17 mouse cellular contexts compared by ENCODE assay signal in the genomic region with DNA sequence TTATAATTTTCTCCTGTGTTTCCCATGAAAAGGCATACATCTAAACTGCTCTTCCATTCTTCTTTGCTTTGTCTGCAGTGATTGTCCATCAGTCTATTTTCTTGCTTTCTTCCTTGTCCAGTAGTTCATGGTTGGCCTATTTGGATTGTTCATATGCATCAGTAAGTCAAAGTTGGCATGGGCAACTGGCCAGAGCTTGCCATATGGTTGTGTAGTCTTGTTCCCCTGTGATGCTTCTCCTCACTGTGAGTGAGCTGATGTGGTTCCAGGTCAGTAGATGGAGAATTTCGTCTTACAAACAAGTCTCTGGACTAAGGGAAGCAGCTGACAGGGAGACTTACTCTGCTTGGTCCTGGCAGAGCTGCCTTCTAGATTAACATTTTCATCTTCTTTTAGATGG.
DNase-seq lines count a peak whose midpoint lies in the region; TF ChIP-seq lines count a peak whose summit lies in the region.
"Had no signal": no experiment of that assay in that cellular context is flagged by ENCODE, and none has a peak within 500 bp of the region (broad histone marks: within the 10 kb centered on the region; RNA-seq: fewer than 3 reads in every experiment).

No protein-coding gene starts in this region.

- H3K27ac ChIP-seq in cerebellum, adult 2 months (ENCODE audit: insufficient read depth, low read length) = no peak overlapping the region
- H3K27ac ChIP-seq: embryonic facial prominence, embryonic 13.5 days; forebrain, embryonic 13.5 days; gastrocnemius, adult 2 months; hindbrain, embryonic 10.5 days; hindbrain, embryonic 15.5 days had no signal

- no peak for TF ChIP-seq POLR2A in cerebellum, adult 2 months (IDR thresholded peaks at IDR 0.05; ENCODE audit: borderline replicate concordance, insufficient read depth, low read length)

- no peaks in the 10 kb centered on the region for H3K27me3 ChIP-seq in cerebellum, adult 2 months (ENCODE audit: control insufficient read depth, insufficient read depth, low read length)
- H3K27me3 ChIP-seq: embryonic facial prominence, embryonic 13.5 days; forebrain, embryonic 13.5 days; heart, embryonic 12.5 days; hindbrain, embryonic 15.5 days had no signal

- no peak overlapping the region for H3K4me3 ChIP-seq in cerebellum, adult 2 months (replicated peaks; ENCODE audit: insufficient read depth, low read depth, low read length)
- H3K4me3 ChIP-seq: embryonic facial prominence, embryonic 13.5 days; forebrain, embryonic 13.5 days; gastrocnemius, adult 2 months; heart, embryonic 12.5 days; hindbrain, embryonic 10.5 days; hindbrain, embryonic 15.5 days had no signal

- no peak for TF ChIP-seq CTCF in cerebellum, adult 2 months (IDR thresholded peaks at IDR 0.05; ENCODE audit: borderline replicate concordance, insufficient read depth, low read depth, low read length)

- WGBS in cerebellum, adult 2 months = 3% methylated on average over 1 of the region's 1 CpGs

- DNase-seq in retina, postnatal 1 day = peak; percentile 3
- no peak for DNase-seq in retina, embryonic 14.5 days (ENCODE audit: low spot score)
- peak; percentile 20 to 41 for DNase-seq in cerebellum, adult 2 months
- peak; percentile 52 to 67 for DNase-seq in cerebellum, postnatal 10 days
- DNase-seq in thymus, postnatal 10 days (ENCODE audit: low spot score in 2 of 2) = no peak
- no peak for DNase-seq in urinary bladder, postnatal 14 days (ENCODE audit: low spot score)
- no peak for DNase-seq in embryo, embryonic 9.5 days (ENCODE audit: extremely low spot score)
- DNase-seq: adrenal gland, adult 8-10 months; forebrain, postnatal 0 days; gastrocnemius, adult 2 months; gastrocnemius, postnatal 25 days; kidney, adult 8-10 months had no signal

- H3K4me1 ChIP-seq in cerebellum, adult 2 months (ENCODE audit: control insufficient read depth, insufficient read depth, low read length) = no peaks in the 10 kb centered on the region
- H3K4me1 ChIP-seq: embryonic facial prominence, embryonic 13.5 days; forebrain, embryonic 13.5 days; heart, embryonic 12.5 days; hindbrain, embryonic 10.5 days; hindbrain, embryonic 15.5 days had no signal

Comparison
In these comparisons a context has a peak if more than half of its experiments do, and no peak if none do; other contexts are left out.
1. DNase-seq: peak in retina, postnatal 1 day (single experiment), cerebellum, adult 2 months (2 of 2) and cerebellum, postnatal 10 days (2 of 2); none in retina, embryonic 14.5 days (single experiment), thymus, postnatal 10 days (0 of 2), urinary bladder, postnatal 14 days (single experiment) and embryo, embryonic 9.5 days (single experiment).